Mouse (Mus musculus) kidney, postnatal 0 days (tissue): ENCODE data around the gene Ascl3. TPM values are rescaled to one million over a fixed set of nuclear protein-coding genes. Genes with fewer than 3 reads are reported as not detected.
A peak's percentile ranks its signal among the peaks of the same experiment; 100 is the strongest.

Experiments
- ATAC-seq: fragments of 200-750 bp; cut with Nextera tagmentation; replicated peaks from 2 replicates; pipeline ENCODE4 v1.8.0; 2017; ENCODE audit warnings: low read depth, moderate number of reproducible peaks, moderate TSS enrichment, moderate library complexity; ENCODE audit not compliant: low FRiP score
- DNase-seq: peaks from one replicate; pipeline ENCODE4 v3.0.0-alpha.2; 2016; ENCODE audit warnings: low spot score
- H3K27ac ChIP-seq: fragments of 300-500 bp; sonication (generic); 2 replicates; pipeline ENCODE4 v1.5.1; 2014; ENCODE audit warnings: mild to moderate bottlenecking
- H3K27me3 ChIP-seq: fragments of 300-500 bp; sonication (generic); 2 replicates; pipeline ENCODE4 v1.6.1; 2014; ENCODE audit warnings: low read length, mixed read lengths; ENCODE audit not compliant: insufficient read depth
- H3K36me3 ChIP-seq: fragments of 300-500 bp; sonication (generic); 2 replicates; pipeline ENCODE4 v1.6.1; 2014; ENCODE audit warnings: low read length, mixed read lengths; ENCODE audit not compliant: insufficient read depth
- H3K4me1 ChIP-seq: fragments of 300-500 bp; sonication (generic); replicated peaks from 2 replicates; pipeline ENCODE4 v1.6.1; 2014; ENCODE audit warnings: antibody characterized with exemption, low read length, mixed read lengths; ENCODE audit not compliant: insufficient read depth
- H3K4me2 ChIP-seq: fragments of 300-500 bp; sonication (generic); 2 replicates; pipeline ENCODE4 v1.6.1; 2014; ENCODE audit warnings: mild to moderate bottlenecking, low read length, moderate library complexity, mixed read lengths
- H3K4me3 ChIP-seq: fragments of 300-500 bp; sonication (generic); replicated peaks from 2 replicates; pipeline ENCODE4 v1.5.1; 2014; ENCODE audit warnings: low read depth, low read length
- H3K9ac ChIP-seq: fragments of 300-500 bp; sonication (generic); 2 replicates; pipeline ENCODE4 v1.6.1; 2014; ENCODE audit warnings: low read depth, low read length
- H3K9me3 ChIP-seq: fragments of 300-500 bp; sonication (generic); replicated peaks from 2 replicates; pipeline ENCODE4 v1.6.1; 2016; ENCODE audit warnings: low read length, inconsistent platforms, mixed read lengths
- CTCF ChIP-seq: IDR thresholded peaks from 2 replicates; pipeline ENCODE4 v1.5.1; 2016; ENCODE audit warnings: antibody characterized with exemption, low read depth, mild to moderate bottlenecking, moderate library complexity
- WGBS: fragments of 180-500 bp; shearing (Covaris S2); extraction: QIAGEN DNeasy Blood & Tissue Kit; methylation state at CpG from one replicate; pipeline ENCODE4 v1.1.7; 2014; 5-methylcytosine and 5-hydroxymethylcytosine counted together
- polyA plus RNA-seq: library from polyadenylated mRNA; unstranded; fragments of >200 nt; fragmentation: Nextera tagmentation; extraction: Ambion mirVana; gene quantifications from 2 replicates; pipeline ENCODE4 v1.2.1, GENCODE M21; 2015

Ascl3 gene
- polyA plus RNA-seq, 1 experiment from 2014 or later: 0.68 TPM

DNA sequence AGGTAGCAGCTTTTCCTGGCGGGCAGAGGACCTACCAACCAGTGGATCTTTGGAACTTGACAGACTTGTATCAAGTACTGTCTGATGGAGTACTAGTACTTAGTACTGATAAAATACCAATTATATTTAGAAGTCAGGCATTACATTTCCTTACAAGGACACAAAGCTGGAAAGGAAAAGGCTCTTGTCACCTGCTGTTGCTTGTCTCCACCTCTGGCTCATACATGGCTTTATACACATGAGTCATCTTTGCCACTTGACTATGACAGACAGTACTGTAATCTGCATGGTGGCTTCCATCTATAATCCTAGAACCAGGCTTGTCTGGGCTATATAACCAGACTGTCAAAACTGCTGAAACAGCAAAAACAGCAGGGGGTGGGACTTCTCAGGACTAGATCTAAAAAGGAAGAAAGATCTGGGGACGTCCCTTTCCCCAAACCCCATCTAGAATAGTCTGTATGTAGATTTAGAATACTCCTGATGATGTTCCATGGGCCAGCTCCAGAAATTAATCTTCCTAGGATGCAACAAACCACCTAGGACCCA, 18.0 kb downstream of the Ascl3 start:
- Histone ChIP-seq H3K27me3 (no peaks in the 10 kb centered on the region), H3K4me2 (no peak overlapping the region), H3K9ac (no peak overlapping the region), H3K27ac (no peak overlapping the region), H3K4me3 (no peak overlapping the region), H3K9me3 (no peaks in the 10 kb centered on the region), H3K4me1 (no peaks in the 10 kb centered on the region), H3K36me3 (0 out of 2 replicates have a peak, but pooled peaks cover 12% of the 10 kb centered on the region)
- ATAC-seq (no peak), DNase-seq (no peak)
- no peak for TF ChIP-seq CTCF
- 92% methylated on average over 2 of the region's 2 CpGs for WGBS

DNA sequence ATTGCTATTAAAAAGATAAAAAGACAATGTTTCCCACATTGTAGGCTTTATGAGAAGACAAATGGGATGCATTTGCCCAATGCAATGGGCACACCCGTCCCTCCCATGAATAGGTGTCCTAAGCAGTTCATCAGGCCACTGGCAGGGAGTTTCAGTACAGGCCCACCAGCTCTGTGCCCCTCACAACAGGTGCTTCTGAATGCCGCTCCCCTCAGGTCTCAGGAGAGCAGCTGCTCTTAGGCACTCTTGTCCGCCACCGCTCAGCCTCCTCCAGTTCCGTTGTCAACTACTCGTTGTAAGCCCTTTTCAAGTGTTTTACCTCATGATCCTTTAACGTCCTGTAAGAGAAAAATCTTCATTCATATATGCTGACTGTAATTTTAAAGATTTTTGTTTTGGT, 19.3 kb downstream of the Ascl3 start:
- no peak overlapping the region for H3K4me3 ChIP-seq
- no peak overlapping the region for H3K4me2 ChIP-seq
- H3K27me3 ChIP-seq: no peaks in the 10 kb centered on the region
- no peaks in the 10 kb centered on the region for H3K9me3 ChIP-seq
- DNase-seq (no peak), ATAC-seq (no peak)
- H3K4me1 ChIP-seq: no peaks in the 10 kb centered on the region
- no peak for TF ChIP-seq CTCF
- WGBS: 80% methylated on average over 7 of the region's 7 CpGs
- H3K36me3 ChIP-seq: 0 out of 2 replicates have a peak, but pooled peaks cover 12% of the 10 kb centered on the region
- no peak overlapping the region for H3K27ac ChIP-seq
- no peak overlapping the region for H3K9ac ChIP-seq

DNA sequence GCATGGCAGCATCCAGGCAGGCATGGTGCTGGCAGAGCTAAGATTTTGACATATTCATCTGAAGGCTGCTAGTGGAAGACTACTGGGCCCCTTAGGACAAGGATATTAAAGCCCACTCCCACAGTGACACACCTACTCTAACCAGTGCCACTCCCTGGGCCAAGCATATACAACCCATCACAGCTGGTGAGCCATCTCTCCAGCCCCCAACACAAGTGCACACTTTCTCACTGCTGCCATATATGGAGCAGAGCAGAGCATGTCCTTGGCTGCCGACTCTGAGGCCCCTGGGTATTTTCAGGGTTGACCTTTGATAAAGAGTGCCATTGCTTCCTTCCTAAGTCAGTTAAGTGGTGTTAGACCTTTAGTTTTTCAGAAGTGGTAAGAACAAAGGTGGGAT, 21.5 kb downstream of the Ascl3 start:
- Histone ChIP-seq H3K9ac (no peak overlapping the region; the same call in 1 of the 2 replicates), H3K9me3 (no peaks in the 10 kb centered on the region), H3K27me3 (no peaks in the 10 kb centered on the region), H3K4me3 (no peak overlapping the region), H3K27ac (peak overlapping the region; percentile 42; the same call in 1 of the 2 replicates), H3K36me3 (0 out of 2 replicates have a peak, but pooled peaks cover 12% of the 10 kb centered on the region), H3K4me1 (no peaks in the 10 kb centered on the region), H3K4me2 (no peak overlapping the region)
- no peak for ATAC-seq
- no peak for TF ChIP-seq CTCF
- 47% methylated on average over 1 of the region's 1 CpGs for WGBS
- DNase-seq: no peak

DNA sequence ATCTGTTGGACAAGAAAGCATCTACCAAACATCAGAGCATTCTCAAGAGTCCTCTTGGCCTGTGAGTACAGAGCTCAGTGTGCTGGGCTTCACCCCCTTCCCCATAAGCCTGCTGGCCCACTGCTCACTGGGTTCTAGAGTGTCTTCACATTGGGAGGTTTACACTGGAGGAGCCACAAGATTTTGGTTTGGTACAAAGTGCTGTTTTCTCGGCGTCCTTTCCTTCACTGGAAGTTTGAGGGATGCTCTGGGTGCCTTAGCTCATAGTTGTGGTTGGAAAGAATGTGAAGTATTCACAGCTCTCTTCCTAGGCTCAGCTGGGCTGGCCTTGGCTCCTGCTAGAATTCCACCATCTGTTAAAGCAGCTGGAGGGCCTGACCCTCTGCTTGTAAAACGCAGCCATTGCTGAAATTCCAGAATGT, 22.6 kb downstream of the Ascl3 start:
- Histone ChIP-seq H3K4me2 (no peak overlapping the region), H3K36me3 (0 out of 2 replicates have a peak, but pooled peaks cover 12% of the 10 kb centered on the region), H3K27me3 (no peaks in the 10 kb centered on the region), H3K4me3 (no peak overlapping the region), H3K27ac (peak overlapping the region; percentile 68), H3K9ac (no peak overlapping the region), H3K4me1 (0 out of 2 replicates have a peak, but pooled peaks cover 4% of the 10 kb centered on the region), H3K9me3 (no peaks in the 10 kb centered on the region)
- DNase-seq (peak; percentile 91), ATAC-seq (peak; percentile 54; the same call in 1 of the 2 replicates)
- 54% methylated on average over 3 of the region's 3 CpGs for WGBS
- TF ChIP-seq CTCF: no peak

DNA sequence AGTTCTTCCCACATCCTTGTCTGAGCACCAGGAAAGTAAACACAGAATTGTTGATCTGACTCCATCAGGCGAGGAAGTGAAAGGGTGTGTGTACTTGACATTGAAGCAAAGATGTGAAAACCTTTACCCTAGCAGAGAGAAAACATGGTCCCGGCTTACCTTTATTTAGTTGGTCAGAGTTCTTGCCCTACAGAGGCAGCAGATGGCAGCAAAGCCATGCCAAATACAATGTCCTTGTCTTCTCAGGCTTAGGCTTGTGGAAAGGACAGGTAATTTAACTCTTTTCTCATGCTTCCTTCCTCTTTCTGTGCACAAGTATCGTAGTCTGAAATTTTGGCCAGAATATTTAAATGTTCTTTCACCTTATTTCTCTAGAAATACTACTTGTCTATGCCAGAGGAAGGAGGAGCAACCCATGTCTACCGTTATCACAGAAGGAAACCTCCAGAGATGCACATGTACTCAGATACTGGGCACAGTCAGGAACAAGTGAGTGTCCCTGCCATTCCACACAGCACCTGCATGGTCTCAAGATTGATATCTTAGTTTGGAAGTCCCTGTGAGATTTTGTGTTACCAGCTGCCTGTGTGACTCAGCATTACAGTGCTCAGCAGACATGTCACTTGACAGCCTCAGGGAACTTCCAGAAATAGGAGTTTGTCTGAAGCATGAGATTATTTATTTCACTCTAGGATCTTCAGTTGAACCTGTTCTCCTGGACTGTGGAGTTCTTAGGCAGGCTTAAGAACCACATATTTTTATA, 24.3 kb downstream of the Ascl3 start:
- no peak overlapping the region for H3K4me2 ChIP-seq
- 34% methylated on average over 4 of the region's 4 CpGs for WGBS
- H3K9ac ChIP-seq: no peak overlapping the region
- H3K4me1 ChIP-seq: peaks cover 8% of the 10 kb centered on the region; the same call in 1 of the 2 replicates
- ATAC-seq: no peak
- H3K27me3 ChIP-seq: no peaks in the 10 kb centered on the region
- H3K27ac ChIP-seq: no peak overlapping the region; the same call in 1 of the 2 replicates
- H3K4me3 ChIP-seq: no peak overlapping the region
- H3K9me3 ChIP-seq: no peaks in the 10 kb centered on the region
- DNase-seq: peak; percentile 80
- H3K36me3 ChIP-seq: 0 out of 2 replicates have a peak, but pooled peaks cover 6% of the 10 kb centered on the region
- TF ChIP-seq CTCF: peak; percentile 87

GRCm38 (mm10) chr7:109704461-109704860, 27.1 kb downstream of the Ascl3 start:
- DNase-seq: peak; percentile 28

More at GRCm38 (mm10) chr7:109704461-109704860, 27.1 kb downstream of the Ascl3 start:
- Histone ChIP-seq H3K9ac (peak overlapping the region; percentile 79; the same call in 1 of the 2 replicates), H3K27me3 (no peaks in the 10 kb centered on the region), H3K36me3 (0 out of 2 replicates have a peak, but pooled peaks cover 5% of the 10 kb centered on the region), H3K9me3 (no peaks in the 10 kb centered on the region), H3K4me1 (peaks cover 8% of the 10 kb centered on the region; the same call in 1 of the 2 replicates), H3K4me2 (peak overlapping the region; percentile 76), H3K4me3 (peak overlapping the region; percentile 74), H3K27ac (peak overlapping the region; percentile 80; the same call in 1 of the 2 replicates)
- no peak for TF ChIP-seq CTCF
- WGBS: 37% methylated on average over 3 of the region's 3 CpGs
- ATAC-seq: no peak
